Mouse (Mus musculus) embryonic facial prominence, embryonic 12.5 days (tissue): ENCODE measurements around the gene Ston2. TPM values are rescaled to one million over a fixed set of nuclear protein-coding genes. Genes with fewer than 3 reads are reported as not detected.

Source experiments
- ATAC-seq: fragments of 200-750 bp; cut with Nextera tagmentation; 2 replicates; pipeline ENCODE4 v1.8.0; 2017; ENCODE audit not compliant: insufficient number of reproducible peaks, insufficient read depth, low FRiP score, low TSS enrichment
- H3K27ac ChIP-seq: fragments of 300-500 bp; sonication (generic); 2 replicates; pipeline ENCODE4 v1.5.1; 2016; ENCODE audit warnings: mild to moderate bottlenecking
- H3K27me3 ChIP-seq: fragments of 300-500 bp; sonication (generic); 2 replicates; pipeline ENCODE4 v1.6.1; 2016; ENCODE audit warnings: mild to moderate bottlenecking, moderate library complexity
- H3K36me3 ChIP-seq: fragments of 300-500 bp; sonication (generic); 2 replicates; pipeline ENCODE4 v1.6.1; 2016; ENCODE audit warnings: mild to moderate bottlenecking
- H3K4me1 ChIP-seq: fragments of 300-500 bp; sonication (generic); 2 replicates; pipeline ENCODE4 v1.6.1; 2016
- H3K4me2 ChIP-seq: fragments of 300-500 bp; sonication (generic); replicated peaks from 2 replicates; pipeline ENCODE4 v1.6.1; 2016; ENCODE audit warnings: mild to moderate bottlenecking, moderate library complexity
- H3K4me3 ChIP-seq: fragments of 300-500 bp; sonication (generic); 2 replicates; pipeline ENCODE4 v1.5.1; 2016; ENCODE audit warnings: mild to moderate bottlenecking
- H3K9ac ChIP-seq: fragments of 300-500 bp; sonication (generic); 2 replicates; pipeline ENCODE4 v1.6.1; 2016; ENCODE audit warnings: mild to moderate bottlenecking, moderate library complexity
- H3K9me3 ChIP-seq: fragments of 300-500 bp; sonication (generic); 2 replicates; pipeline ENCODE4 v1.6.1; 2016; ENCODE audit warnings: mild to moderate bottlenecking, moderate library complexity
- WGBS: fragments of 180-500 bp; shearing (Covaris S2); methylation state at CpG from one replicate; pipeline ENCODE4 v1.1.7; 2016; 5-methylcytosine and 5-hydroxymethylcytosine counted together
- polyA plus RNA-seq: library from polyadenylated mRNA; unstranded; fragments of >200 nt; fragmentation: Nextera tagmentation; extraction: Ambion mirVana; gene quantifications from 2 replicates; pipeline ENCODE4 v1.2.1, GENCODE M21; 2016

Gene Ston2
- polyA plus RNA-seq, 1 experiment from 2014 or later, result 7.4 TPM

GRCm38 (mm10) chr12:91668529-91669245, 119.5 kb downstream of the Ston2 start:
- H3K27me3 ChIP-seq, result no peaks in the 10 kb centered on the region
- ATAC-seq, result no peak
- 73% methylated on average over 16 of the region's 16 CpGs for WGBS
- H3K27ac ChIP-seq, result no peak overlapping the region
- 0 out of 2 replicates have a peak, but pooled peaks cover 3% of the 10 kb centered on the region for H3K4me1 ChIP-seq
- no peaks in the 10 kb centered on the region for H3K9me3 ChIP-seq
- H3K36me3 ChIP-seq, result no peaks in the 10 kb centered on the region
- H3K4me2 ChIP-seq, result no peak overlapping the region
- H3K9ac ChIP-seq, result no peak overlapping the region
- H3K4me3 ChIP-seq, result no peak overlapping the region

- Histone ChIP-seq H3K9me3 (no peaks in the 10 kb centered on the region), H3K27ac (no peak overlapping the region), H3K27me3 (no peaks in the 10 kb centered on the region), H3K9ac (no peak overlapping the region), H3K4me2 (no peak overlapping the region), H3K4me1 (0 out of 2 replicates have a peak, but pooled peaks cover 3% of the 10 kb centered on the region), H3K4me3 (no peak overlapping the region), H3K36me3 (no peaks in the 10 kb centered on the region)
- no peak for ATAC-seq
- 71% methylated on average over 7 of the region's 7 CpGs for WGBS
Observed at GRCm38 (mm10) chr12:91667741-91668140, 120.4 kb downstream of the Ston2 start.

DNA sequence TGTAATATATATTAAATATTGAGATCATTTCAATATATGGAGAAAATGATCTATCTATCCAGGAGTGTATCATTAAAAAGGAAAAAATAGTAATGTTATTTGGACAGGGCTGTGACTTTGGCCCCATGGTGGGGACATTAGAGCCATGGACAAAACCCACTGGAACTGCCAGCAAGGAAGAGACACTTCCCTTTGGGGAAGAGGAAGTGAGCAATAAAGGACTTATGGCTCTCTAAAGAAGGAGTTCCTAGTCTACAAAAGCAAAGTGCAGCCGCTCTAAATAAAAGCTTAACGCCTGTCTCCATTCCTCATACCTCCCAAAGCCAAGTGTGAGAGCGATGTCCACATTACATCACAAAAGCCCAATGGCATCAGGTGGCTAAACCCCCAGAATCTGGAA, 121.6 kb downstream of the Ston2 start:
- H3K9me3 ChIP-seq, result no peaks in the 10 kb centered on the region
- H3K4me2 ChIP-seq, result no peak overlapping the region
- WGBS, result 84% methylated on average over 3 of the region's 3 CpGs
- no peak overlapping the region for H3K9ac ChIP-seq
- 0 out of 2 replicates have a peak, but pooled peaks cover 3% of the 10 kb centered on the region for H3K4me1 ChIP-seq
- no peak for ATAC-seq
- H3K27me3 ChIP-seq, result no peaks in the 10 kb centered on the region
- H3K27ac ChIP-seq, result no peak overlapping the region
- no peak overlapping the region for H3K4me3 ChIP-seq
- no peaks in the 10 kb centered on the region for H3K36me3 ChIP-seq

DNA sequence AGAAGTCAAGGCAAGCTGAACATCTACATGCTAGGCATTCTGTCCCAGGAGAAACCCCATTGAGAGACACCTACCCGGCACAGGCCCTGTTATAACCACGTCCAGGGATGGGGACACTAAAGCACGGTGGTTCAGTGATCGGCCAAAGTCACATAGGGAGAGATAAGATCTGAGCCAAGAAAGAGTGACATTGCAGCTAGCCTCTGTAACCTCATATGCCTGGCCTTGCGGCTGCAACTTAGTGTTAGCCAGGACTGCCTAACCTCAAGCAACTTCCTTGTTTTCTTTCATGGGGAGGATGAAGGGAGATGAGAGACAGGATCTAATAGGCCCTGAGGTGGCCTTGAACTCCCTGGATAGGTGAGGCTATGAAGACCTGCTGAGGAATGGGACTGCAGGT, 122.8 kb downstream of the Ston2 start:
- Histone ChIP-seq H3K36me3 (no peaks in the 10 kb centered on the region), H3K27me3 (no peaks in the 10 kb centered on the region), H3K4me1 (0 out of 2 replicates have a peak, but pooled peaks cover 3% of the 10 kb centered on the region), H3K27ac (no peak overlapping the region), H3K4me3 (no peak overlapping the region), H3K4me2 (no peak overlapping the region), H3K9ac (no peak overlapping the region), H3K9me3 (no peaks in the 10 kb centered on the region)
- ATAC-seq, result no peak
- WGBS, result 84% methylated on average over 5 of the region's 5 CpGs

GRCm38 (mm10) chr12:91663260-91663659, 124.9 kb downstream of the Ston2 start:
- 85% methylated on average over 6 of the region's 6 CpGs for WGBS
- no peak for ATAC-seq
- no peaks in the 10 kb centered on the region for H3K4me1 ChIP-seq
- no peak overlapping the region for H3K27ac ChIP-seq
- H3K9ac ChIP-seq, result no peak overlapping the region
- no peaks in the 10 kb centered on the region for H3K9me3 ChIP-seq
- no peaks in the 10 kb centered on the region for H3K36me3 ChIP-seq
- no peak overlapping the region for H3K4me3 ChIP-seq
- H3K4me2 ChIP-seq, result no peak overlapping the region
- no peaks in the 10 kb centered on the region for H3K27me3 ChIP-seq

DNA sequence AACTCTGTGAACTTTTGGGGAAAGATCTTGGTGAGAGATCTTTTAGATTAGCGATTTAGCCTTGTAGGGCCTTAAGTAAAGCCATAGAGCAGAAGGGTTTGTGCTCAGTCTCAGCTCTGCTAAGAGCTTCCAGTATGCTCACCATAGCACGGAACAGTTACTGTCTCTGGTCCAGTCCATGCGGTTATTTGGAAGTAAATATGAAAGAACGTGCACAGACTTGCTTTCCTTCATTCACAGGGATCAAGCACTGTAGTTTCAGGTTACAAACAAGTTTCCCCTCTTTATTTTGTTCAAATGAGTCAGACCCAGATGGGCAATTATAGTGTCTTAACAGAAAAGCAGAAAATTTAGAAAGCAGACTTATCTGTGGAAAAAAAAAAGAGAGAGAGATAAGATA, 125.3 kb downstream of the Ston2 start:
- no peaks in the 10 kb centered on the region for H3K9me3 ChIP-seq
- no peaks in the 10 kb centered on the region for H3K36me3 ChIP-seq
- no peaks in the 10 kb centered on the region for H3K27me3 ChIP-seq
- no peak overlapping the region for H3K9ac ChIP-seq
- WGBS, result 49% methylated on average over 4 of the region's 4 CpGs
- no peaks in the 10 kb centered on the region for H3K4me1 ChIP-seq
- no peak overlapping the region for H3K4me3 ChIP-seq
- 0 out of 2 replicates have a peak, but pooled peaks have one; percentile 22 for ATAC-seq
- no peak overlapping the region for H3K4me2 ChIP-seq
- H3K27ac ChIP-seq, result no peak overlapping the region

DNA sequence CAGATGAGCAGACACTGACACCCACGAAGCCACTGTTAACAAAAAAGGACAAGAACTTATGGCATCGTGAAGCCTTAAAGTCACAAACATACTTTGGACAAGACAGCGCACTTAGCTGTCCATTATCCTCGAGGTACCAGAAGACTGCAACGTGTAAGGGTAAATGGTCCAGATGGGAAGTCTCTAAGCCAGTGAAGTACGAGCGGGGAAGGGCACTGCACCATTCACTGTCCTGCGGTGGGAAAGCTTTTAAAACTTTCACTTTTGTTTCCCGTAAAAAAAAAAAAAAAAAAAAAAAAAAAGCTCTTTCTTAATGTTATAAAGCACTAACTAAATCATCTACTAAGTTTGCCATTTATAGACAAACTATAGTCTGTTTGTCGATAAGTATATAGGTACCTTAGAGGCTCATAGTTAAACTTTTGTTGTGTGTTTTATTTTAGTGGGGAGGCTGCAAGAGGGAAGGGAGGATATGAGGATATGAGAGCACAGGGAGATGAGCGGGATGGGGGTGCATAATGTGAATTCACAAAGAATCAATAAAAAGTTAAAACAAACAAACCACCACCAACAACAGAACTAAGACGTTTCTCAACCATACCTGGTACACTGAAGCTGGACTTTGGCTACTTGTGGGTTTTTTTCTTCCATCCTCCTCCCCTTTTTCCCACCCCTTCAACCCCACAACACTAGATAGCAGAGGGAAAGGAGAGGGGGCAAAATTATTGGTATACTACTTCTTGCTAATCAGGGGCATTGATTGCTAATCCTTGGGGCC, 127.4 kb downstream of the Ston2 start:
- H3K27me3 ChIP-seq, result no peaks in the 10 kb centered on the region
- H3K4me2 ChIP-seq, result no peak overlapping the region
- no peak overlapping the region for H3K9ac ChIP-seq
- WGBS, result 90% methylated on average over 12 of the region's 12 CpGs
- no peak overlapping the region for H3K27ac ChIP-seq
- no peaks in the 10 kb centered on the region for H3K36me3 ChIP-seq
- no peaks in the 10 kb centered on the region for H3K4me1 ChIP-seq
- H3K9me3 ChIP-seq, result no peaks in the 10 kb centered on the region
- H3K4me3 ChIP-seq, result no peak overlapping the region
- ATAC-seq, result no peak

DNA sequence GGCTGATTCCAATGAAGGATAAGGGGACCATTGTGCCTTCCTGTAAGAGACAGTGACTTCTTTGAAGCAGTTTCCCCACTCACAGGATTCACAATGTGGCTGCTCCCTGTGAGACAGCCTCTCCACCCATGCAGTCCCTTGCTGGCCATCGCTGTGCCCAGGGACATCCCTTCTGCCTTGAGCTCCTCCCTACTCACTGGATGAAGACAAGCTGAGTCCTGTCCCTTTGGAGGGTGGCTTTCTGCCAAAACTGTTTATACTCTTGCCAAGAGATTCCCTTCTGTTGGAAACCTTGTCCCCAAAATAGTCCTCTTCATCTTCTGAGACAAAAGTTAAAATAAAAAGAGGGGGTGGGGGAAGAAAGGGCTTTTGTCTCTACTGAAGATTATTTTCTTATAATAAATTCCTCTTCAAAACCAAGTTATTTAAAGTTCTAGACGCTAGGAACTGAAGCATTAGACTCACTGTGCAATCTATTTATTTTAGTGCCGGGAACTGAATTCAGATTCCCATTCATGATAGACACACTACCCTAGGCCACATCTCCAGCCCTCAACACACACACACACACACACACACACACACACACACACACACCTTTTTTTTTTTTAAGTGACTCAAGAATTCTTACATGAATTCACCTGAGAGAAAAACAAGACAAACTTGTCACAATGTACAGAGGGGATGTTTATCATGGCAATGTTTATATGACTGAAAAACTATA, 133.6 kb downstream of the Ston2 start:
- 70% methylated on average over 3 of the region's 3 CpGs for WGBS
- no peak for ATAC-seq
- Histone ChIP-seq H3K4me1 (no peaks in the 10 kb centered on the region), H3K4me2 (no peak overlapping the region), H3K4me3 (no peak overlapping the region), H3K27ac (no peak overlapping the region), H3K9ac (no peak overlapping the region), H3K27me3 (no peaks in the 10 kb centered on the region), H3K36me3 (no peaks in the 10 kb centered on the region), H3K9me3 (no peaks in the 10 kb centered on the region)

DNA sequence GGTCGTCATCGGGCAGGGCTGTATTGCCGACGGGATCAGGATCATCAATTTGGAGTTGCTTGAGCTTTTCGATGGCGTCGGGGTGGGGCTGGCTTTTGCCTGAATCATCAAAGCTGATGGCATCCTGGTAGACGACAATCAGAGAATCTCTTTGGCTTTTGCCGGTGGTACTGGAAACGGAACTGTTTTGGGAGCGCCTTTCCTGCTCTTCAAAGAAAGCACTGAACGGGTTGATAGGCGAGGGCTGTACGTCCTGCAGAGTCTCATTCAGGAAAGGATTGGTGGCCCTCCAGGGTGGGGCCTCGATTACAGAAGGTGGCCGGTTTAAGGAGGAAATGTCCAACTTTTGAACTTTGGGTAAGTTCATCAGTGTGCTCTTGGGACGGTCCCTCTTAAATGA, 139.8 kb downstream of the Ston2 start:
- H3K4me1 ChIP-seq, result no peaks in the 10 kb centered on the region
- no peak overlapping the region for H3K9ac ChIP-seq
- H3K27ac ChIP-seq, result no peak overlapping the region
- no peaks in the 10 kb centered on the region for H3K9me3 ChIP-seq
- WGBS, result 95% methylated on average over 17 of the region's 17 CpGs
- H3K36me3 ChIP-seq, result peaks cover 15% of the 10 kb centered on the region
- no peaks in the 10 kb centered on the region for H3K27me3 ChIP-seq
- H3K4me3 ChIP-seq, result no peak overlapping the region
- H3K4me2 ChIP-seq, result no peak overlapping the region
- no peak for ATAC-seq

- Histone ChIP-seq H3K36me3 (peaks cover 15% of the 10 kb centered on the region), H3K9me3 (no peaks in the 10 kb centered on the region), H3K27ac (no peak overlapping the region), H3K4me3 (no peak overlapping the region), H3K4me1 (peaks cover 10% of the 10 kb centered on the region), H3K4me2 (no peak overlapping the region), H3K9ac (no peak overlapping the region), H3K27me3 (no peaks in the 10 kb centered on the region)
- no peak for ATAC-seq
- 81% methylated on average over 6 of the region's 6 CpGs for WGBS
Observed at GRCm38 (mm10) chr12:91645361-91646123, 142.6 kb downstream of the Ston2 start.

GRCm38 (mm10) chr12:91643221-91643620, 145.0 kb downstream of the Ston2 start:
- H3K4me3 ChIP-seq, result no peak overlapping the region
- H3K27ac ChIP-seq, result no peak overlapping the region
- H3K4me2 ChIP-seq, result no peak overlapping the region
- H3K4me1 ChIP-seq, result peaks cover 10% of the 10 kb centered on the region
- no peaks in the 10 kb centered on the region for H3K9me3 ChIP-seq
- no peak for ATAC-seq
- H3K27me3 ChIP-seq, result no peaks in the 10 kb centered on the region
- H3K9ac ChIP-seq, result no peak overlapping the region
- 80% methylated on average over 7 of the region's 7 CpGs for WGBS
- H3K36me3 ChIP-seq, result peaks cover 12% of the 10 kb centered on the region
